Mouse (Mus musculus): ENCODE data around the gene Wdr1. TPM values are rescaled to one million over a fixed set of nuclear protein-coding genes. Genes with fewer than 3 reads are reported as not detected.

Gene Wdr1
- polyA plus RNA-seq, 1 experiment: 141 TPM

DNA sequence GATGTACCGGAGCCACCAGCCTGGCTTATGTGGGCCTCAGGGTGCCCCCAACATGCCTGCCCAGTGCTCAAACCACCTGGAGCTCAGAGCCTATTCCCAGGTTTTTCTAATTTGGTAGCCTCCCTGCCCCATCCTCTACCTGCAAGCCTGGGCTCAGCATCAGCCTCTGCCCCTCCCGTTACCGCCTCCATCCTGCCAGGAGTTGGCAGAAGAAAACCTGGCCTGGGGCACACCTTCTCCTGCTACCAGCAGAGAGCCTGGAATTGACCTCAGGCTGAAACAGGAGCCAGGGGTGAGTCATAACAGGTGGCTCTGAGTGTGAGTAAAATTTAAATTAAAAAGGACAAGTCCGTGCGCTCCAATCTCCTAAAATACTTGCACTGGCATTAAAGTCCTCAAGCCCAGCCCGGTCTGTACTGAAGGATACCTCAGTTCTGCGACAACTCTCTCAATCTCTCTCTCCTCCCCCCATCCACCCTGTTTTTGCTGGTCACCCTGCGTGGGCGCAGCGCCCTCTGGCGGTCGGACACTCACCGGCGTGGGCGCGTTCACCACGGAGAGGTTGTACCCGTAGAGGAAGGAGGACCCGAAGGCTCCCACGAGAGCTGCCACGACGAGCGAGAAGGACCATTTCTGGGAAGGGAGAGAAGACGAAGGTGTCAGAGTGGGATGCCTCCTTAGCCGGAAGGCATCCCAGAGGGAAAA lies 86.0 kb downstream of the Wdr1 start:
- no peak for DNase-seq (ENCODE audit: low read depth)
- TF ChIP-seq POLR2A (IDR thresholded peaks at IDR 0.05; ENCODE audit: borderline replicate concordance, extremely low read depth, insufficient read depth, insufficient read length, poor library complexity, severe bottlenecking): no peak
- TF ChIP-seq CTCF (IDR thresholded peaks at IDR 0.05; ENCODE audit: borderline replicate concordance, extremely low read depth, insufficient read depth, insufficient read length): peak; percentile 29; the same call in 1 of the 2 replicates

Other genes starting within 250 kb of the Wdr1 start
- gene Drd5, start 243.9 kb downstream of the Wdr1 start, polyA plus RNA-seq (2012; rRNA removed): 0.22 and 0.28 TPM in 2 replicates
- gene Slc2a9, start 60.1 kb downstream of the Wdr1 start, polyA plus RNA-seq (2012; rRNA removed): 0.28 and 0.81 TPM in 2 replicates
- 17.3 and 26.8 TPM in 2 replicates for gene Zfp518b, start 121.6 kb upstream of the Wdr1 start, polyA plus RNA-seq (2012; rRNA removed)

All from brain, embryonic 14.5 days (tissue).